Mouse (Mus musculus) duodenum, adult 2 months (tissue): ENCODE results near the gene Btbd35f8. TPM values are rescaled to one million over a fixed set of nuclear protein-coding genes. Genes with fewer than 3 reads are reported as not detected.

ENCODE experiments used
- polyA plus RNA-seq: library from polyadenylated mRNA; depleted of rRNA; stranded (reverse); fragments of >200 nt; gene quantifications from 2 replicates; pipeline ENCODE4 v1.2.3, GENCODE M21; 2012; ENCODE audit warnings: low replicate concordance; rRNA removed

Btbd35f8 gene
- not detected in 2 replicates for polyA plus RNA-seq

GRCm38 (mm10) chrX:34450224-34450623, at the start of gene Btbd35f8:
Btbd35f8 (plus strand) TSS chrX:34450524.

Other genes with a start within 250 kb of the Btbd35f8 start
- not detected in 2 replicates for gene Spin2g, start 211.8 kb upstream of the Btbd35f8 start, polyA plus RNA-seq